Mouse (Mus musculus): ENCODE results near the gene Med14. TPM values are rescaled to one million over a fixed set of nuclear protein-coding genes. Genes with fewer than 3 reads are reported as not detected.

The Med14 gene
- polyA plus RNA-seq, 1 experiment from 2014 or later: 13.8 TPM

DNA sequence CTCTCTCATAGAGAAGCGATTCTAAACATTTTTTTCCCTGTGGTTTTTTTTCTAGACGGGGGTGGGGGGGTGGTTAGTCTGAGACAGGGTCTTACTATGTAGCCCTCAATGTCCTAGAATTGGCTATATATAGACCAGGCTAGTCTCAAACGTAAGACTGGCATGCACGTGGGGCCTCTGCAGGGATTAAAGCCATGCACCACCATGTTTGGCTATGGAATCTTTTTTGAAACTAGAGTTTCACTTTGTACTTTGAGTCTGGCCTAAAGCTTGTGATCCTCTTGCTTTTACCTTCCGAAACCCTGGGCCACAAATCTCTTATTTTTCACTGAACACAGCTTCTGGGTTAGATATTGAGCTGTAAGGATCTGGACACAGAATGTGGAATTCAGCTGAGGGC, 2.2 kb downstream of the Med14 start:
- no peak for DNase-seq (ENCODE audit: extremely low spot score, low spot score)
- Histone ChIP-seq H3K9me3 (no peaks in the 10 kb centered on the region), H3K27me3 (ENCODE audit: poor library complexity, severe bottlenecking) (peaks cover 16% of the 10 kb centered on the region), H3K4me1 (peaks cover 25% of the 10 kb centered on the region), H3K4me3 (peak overlapping the region; percentile 68), H3K27ac (no peak overlapping the region), H3K36me3 (replicated peaks) (no peaks in the 10 kb centered on the region)
- WGBS: 61% methylated on average over 5 of the region's 5 CpGs

DNA sequence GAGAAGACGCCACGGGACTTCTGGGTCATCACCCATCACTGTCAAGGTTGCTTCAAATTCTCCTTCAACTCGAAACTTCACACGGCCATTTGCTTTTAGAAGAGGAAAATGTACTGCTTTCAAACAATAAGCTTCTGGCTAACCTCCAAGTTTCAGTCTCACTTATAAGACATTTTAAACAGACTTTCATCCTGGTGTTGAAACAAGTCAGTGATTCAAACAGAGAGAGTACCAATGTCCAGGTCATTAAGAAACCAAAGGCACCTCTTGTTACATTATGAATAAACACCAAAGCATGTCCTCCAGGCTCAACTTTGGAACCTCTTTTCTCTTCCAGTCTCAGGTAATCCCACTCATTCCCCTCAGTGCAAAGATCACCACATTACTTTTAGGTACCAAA, 14.0 kb downstream of the Med14 start:
- Histone ChIP-seq H3K36me3 (replicated peaks) (peaks cover 44% of the 10 kb centered on the region), H3K4me3 (no peak overlapping the region), H3K9me3 (no peaks in the 10 kb centered on the region), H3K27me3 (ENCODE audit: poor library complexity, severe bottlenecking) (no peaks in the 10 kb centered on the region), H3K27ac (no peak overlapping the region), H3K4me1 (no peaks in the 10 kb centered on the region)
- DNase-seq (ENCODE audit: extremely low spot score, low spot score): no peak
- WGBS: 90% methylated on average over 4 of the region's 4 CpGs

DNA sequence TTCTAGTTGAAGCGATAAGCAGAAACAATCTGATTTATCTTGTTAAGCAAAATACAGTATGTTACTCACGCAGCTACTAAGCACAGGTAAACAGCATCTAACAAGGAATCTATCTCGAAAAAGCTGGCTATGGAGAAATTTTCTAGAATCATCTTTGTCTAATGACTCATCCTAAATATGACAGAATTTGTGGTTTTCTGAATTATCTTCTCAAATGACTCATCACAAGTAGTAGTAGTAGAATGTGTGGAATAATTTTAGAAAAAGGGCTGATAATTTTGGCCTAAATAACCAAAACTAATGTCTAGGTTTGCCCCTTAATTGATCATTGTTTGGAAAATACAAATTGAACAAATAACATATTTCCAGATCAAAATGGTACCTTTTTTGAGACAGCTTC, 15.1 kb downstream of the Med14 start:
- Histone ChIP-seq H3K27ac (no peak overlapping the region), H3K36me3 (replicated peaks) (peaks cover 46% of the 10 kb centered on the region), H3K9me3 (no peaks in the 10 kb centered on the region), H3K27me3 (ENCODE audit: poor library complexity, severe bottlenecking) (no peaks in the 10 kb centered on the region), H3K4me3 (no peak overlapping the region), H3K4me1 (no peaks in the 10 kb centered on the region)
- 94% methylated on average over 3 of the region's 3 CpGs for WGBS
- DNase-seq (ENCODE audit: extremely low spot score, low spot score): no peak

DNA sequence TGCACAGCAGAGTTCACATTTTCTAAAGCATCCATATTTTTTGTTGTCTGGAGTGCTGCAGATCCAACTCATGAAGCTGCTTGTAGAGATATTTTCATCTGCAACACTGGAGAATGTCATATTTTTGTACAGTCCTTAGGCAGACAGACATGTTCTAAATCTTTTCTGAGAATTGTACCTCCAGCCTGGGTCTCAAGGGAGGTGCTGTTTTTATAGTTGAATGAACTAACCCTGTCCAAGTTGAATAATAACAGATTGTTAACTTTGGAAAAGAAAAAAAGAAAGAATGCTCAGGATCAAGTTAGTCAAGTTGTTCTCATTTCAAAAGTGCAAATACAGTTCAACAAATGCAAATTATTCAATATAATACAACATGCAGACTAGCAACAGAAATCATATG, 21.5 kb downstream of the Med14 start:
- no peaks in the 10 kb centered on the region for H3K27me3 ChIP-seq (ENCODE audit: poor library complexity, severe bottlenecking)
- no peak overlapping the region for H3K4me3 ChIP-seq
- no peak for DNase-seq (ENCODE audit: extremely low spot score, low spot score)
- H3K9me3 ChIP-seq: no peaks in the 10 kb centered on the region
- H3K4me1 ChIP-seq: no peaks in the 10 kb centered on the region
- peaks cover 60% of the 10 kb centered on the region for H3K36me3 ChIP-seq (replicated peaks)
- H3K27ac ChIP-seq: no peak overlapping the region

DNA sequence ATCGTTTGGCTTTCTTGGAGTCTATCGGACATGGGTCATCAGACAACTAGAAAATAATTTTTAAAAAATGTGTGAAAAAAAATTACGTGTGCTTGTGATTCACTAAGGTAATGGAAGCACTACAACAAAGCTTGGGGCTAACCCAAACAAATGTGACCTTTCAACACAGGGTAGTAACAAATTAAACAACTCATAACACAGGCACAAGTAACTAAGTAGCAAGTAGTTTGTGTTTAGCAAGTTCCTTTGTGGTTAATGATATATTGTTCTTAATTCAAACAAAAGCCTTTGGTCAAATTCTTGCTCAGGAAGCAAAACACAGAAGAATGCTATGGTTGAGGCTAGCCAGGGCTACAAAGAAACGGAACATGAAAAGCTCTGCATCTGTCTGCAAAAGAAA, 45.8 kb downstream of the Med14 start:
- Histone ChIP-seq H3K9me3 (no peaks in the 10 kb centered on the region), H3K27me3 (ENCODE audit: poor library complexity, severe bottlenecking) (0 out of 2 replicates have a peak, but pooled peaks cover 6% of the 10 kb centered on the region), H3K4me3 (no peak overlapping the region), H3K4me1 (no peaks in the 10 kb centered on the region), H3K27ac (no peak overlapping the region), H3K36me3 (replicated peaks) (peaks cover 67% of the 10 kb centered on the region)
- 90% methylated on average over 4 of the region's 4 CpGs for WGBS
- DNase-seq (ENCODE audit: extremely low spot score, low spot score): no peak

DNA sequence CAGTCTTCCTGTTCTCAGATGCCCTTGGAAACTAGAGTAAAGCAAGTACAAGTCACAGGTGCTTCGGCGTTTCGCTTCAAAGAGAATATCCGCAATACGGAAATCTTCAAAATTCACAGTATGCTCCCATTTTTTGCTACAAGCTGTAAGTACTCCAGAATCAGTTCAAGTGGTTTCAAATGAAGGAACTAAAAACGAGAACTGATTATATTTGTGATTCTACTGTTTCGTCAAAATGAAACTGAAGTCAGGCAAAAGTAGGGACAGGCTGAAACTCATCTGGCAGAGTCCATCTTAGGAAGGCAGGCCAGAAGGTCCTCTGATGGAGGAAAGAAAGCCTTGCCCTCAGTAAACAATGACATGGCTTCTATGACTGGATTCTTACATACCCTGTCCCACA, 48.1 kb downstream of the Med14 start:
- 96% methylated on average over 7 of the region's 7 CpGs for WGBS
- Histone ChIP-seq H3K4me3 (no peak overlapping the region), H3K27ac (no peak overlapping the region), H3K9me3 (no peaks in the 10 kb centered on the region), H3K27me3 (ENCODE audit: poor library complexity, severe bottlenecking) (0 out of 2 replicates have a peak, but pooled peaks cover 6% of the 10 kb centered on the region), H3K4me1 (no peaks in the 10 kb centered on the region), H3K36me3 (replicated peaks) (peaks cover 73% of the 10 kb centered on the region)
- no peak for DNase-seq (ENCODE audit: extremely low spot score, low spot score)

DNA sequence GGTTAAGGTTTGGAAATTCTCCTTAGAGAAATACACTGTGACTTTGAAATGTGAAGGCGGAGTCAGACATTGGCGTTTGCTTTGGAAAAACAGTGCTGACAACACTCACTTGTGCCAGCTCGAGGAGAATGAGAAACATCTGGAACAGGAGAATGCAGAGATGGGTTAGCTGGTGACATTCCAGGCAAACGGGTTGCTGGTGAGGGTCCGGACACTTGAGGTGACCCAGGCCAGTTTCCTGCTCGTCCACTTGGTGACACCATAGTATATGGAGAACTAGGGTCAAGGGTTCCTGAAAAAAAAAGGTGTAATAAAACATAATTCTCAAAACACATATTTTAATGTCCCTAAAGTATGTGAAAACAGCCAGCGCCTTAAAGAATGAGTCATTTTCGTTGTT, 75.0 kb downstream of the Med14 start:
- Histone ChIP-seq H3K9me3 (no peaks in the 10 kb centered on the region), H3K4me3 (no peak overlapping the region), H3K4me1 (no peaks in the 10 kb centered on the region), H3K36me3 (replicated peaks) (peaks cover 50% of the 10 kb centered on the region), H3K27me3 (ENCODE audit: poor library complexity, severe bottlenecking) (peaks cover 5% of the 10 kb centered on the region; the same call in 1 of the 2 replicates), H3K27ac (no peak overlapping the region)
- WGBS: 85% methylated on average over 8 of the region's 8 CpGs
- no peak for DNase-seq (ENCODE audit: extremely low spot score, low spot score)

DNA sequence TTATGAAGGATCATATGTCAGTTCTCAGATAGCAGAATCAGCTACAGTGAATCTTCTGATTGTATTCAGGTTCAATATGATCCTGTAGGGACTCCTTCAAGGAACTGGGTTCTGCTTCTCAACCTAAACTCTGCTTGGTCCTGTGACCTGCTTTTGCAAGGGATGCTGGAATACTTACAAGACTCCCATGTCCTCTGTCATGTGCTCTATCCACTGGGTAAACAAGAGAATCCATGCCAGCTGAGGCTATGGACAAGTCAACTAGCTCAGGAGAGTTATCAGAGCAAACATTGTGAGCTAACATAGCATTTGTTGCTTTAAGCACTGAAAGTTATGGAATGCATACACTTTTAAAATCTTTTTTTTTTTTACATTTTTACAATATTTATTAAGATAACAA, 75.8 kb downstream of the Med14 start:
- no peak overlapping the region for H3K27ac ChIP-seq
- H3K27me3 ChIP-seq (ENCODE audit: poor library complexity, severe bottlenecking): peaks cover 5% of the 10 kb centered on the region; the same call in 1 of the 2 replicates
- H3K4me1 ChIP-seq: no peaks in the 10 kb centered on the region
- peaks cover 49% of the 10 kb centered on the region for H3K36me3 ChIP-seq (replicated peaks)
- no peaks in the 10 kb centered on the region for H3K9me3 ChIP-seq
- DNase-seq (ENCODE audit: extremely low spot score, low spot score): no peak
- H3K4me3 ChIP-seq: no peak overlapping the region

DNA sequence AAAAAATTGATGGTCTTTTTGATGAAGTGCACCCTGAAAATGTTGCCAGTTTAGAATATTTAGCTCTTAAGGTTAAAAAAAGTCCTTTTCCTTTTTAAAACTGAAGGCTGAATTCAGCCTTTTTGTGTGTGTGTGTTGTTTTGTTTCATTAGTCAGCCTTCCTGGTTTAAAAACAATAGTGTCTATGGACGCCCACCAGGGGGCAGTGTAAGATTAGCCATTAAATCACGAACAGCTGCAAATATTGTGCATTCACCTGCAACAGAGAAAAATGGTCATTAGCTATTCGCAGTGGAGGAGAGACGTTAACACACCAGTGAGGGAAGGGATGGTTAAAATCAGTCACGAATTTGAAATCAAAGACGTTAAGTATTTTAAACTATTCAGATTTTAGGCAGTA, 84.5 kb downstream of the Med14 start:
- Histone ChIP-seq H3K4me1 (0 out of 2 replicates have a peak, but pooled peaks cover 10% of the 10 kb centered on the region), H3K27me3 (ENCODE audit: poor library complexity, severe bottlenecking) (peaks cover 20% of the 10 kb centered on the region), H3K4me3 (no peak overlapping the region), H3K36me3 (replicated peaks) (peaks cover 27% of the 10 kb centered on the region), H3K9me3 (no peaks in the 10 kb centered on the region), H3K27ac (no peak overlapping the region)
- DNase-seq (ENCODE audit: extremely low spot score, low spot score): peak; percentile 40
- WGBS: 34% methylated on average over 6 of the region's 6 CpGs

DNA sequence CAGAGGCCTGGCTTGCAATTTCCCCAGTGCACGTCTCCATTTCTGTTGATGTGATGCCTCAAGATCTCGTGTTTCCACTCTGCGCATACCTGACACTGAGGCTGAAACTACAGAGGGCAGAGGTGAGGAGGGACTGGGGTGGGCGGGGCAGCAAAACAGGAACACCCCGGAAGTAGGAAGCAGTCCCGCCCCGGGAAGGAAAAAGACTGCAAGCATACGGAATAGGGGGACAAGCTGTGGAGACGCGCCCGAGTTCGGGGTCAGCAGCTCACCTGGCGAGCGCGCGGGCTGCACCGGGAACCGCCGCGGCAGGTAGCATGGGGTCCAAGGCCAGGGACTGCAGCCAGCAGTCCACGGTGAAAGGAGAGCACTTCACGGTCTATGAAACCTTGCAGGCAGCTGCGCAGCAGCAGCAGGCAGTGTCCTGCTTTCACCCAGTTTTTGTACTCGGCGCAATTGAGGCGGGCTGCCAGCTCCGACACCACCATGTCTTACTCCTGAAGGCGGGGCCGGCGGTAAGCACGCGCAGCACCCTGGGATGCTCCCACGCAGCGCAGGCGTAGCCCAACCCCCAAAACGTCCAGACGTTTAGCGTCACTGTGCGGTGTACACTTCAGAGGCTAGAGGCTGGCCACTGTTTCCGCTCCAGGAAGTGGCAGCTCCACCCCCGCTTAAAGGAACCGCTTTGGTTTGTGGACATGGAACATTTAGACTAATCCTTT, 88.7 kb downstream of the Med14 start, which contains the start of gene 1810030O07Rik:
Gene 1810030O07Rik, minus strand, starts transcription at position 615 of the 722 bp plus-strand sequence.
- Histone ChIP-seq H3K27me3 (ENCODE audit: poor library complexity, severe bottlenecking) (peaks cover 18% of the 10 kb centered on the region), H3K9me3 (no peaks in the 10 kb centered on the region), H3K4me3 (peak within 1 kb of the TSS; percentile 69), H3K4me1 (0 out of 2 replicates have a peak, but pooled peaks cover 11% of the 10 kb centered on the region), H3K36me3 (replicated peaks) (peaks cover 26% of the 10 kb centered on the region), H3K27ac (peak within 1 kb of the TSS; percentile 86)
- WGBS: 7% methylated on average over 42 of the region's 42 CpGs
- peak; percentile 70 for DNase-seq (ENCODE audit: extremely low spot score, low spot score)

DNA sequence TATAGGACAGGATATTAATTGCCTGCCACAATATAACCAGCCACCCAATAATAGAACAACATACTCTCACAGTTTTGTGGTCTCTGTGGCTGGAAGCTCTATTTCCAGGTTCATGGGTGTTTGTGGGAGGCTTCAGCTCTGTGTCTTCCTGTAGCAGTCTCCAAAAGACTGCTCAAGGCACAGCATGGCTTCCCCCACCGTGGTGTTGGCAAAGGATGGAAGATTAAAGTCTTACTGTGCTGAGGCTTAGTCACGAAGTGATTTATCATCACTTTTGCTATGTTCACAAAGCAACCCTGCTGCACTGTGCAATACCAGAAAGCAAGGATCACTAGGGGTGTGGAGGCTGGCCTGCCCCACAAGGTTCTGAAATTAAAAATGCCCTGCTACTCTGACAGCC, 108.0 kb downstream of the Med14 start:
- no peaks in the 10 kb centered on the region for H3K27me3 ChIP-seq (ENCODE audit: poor library complexity, severe bottlenecking)
- DNase-seq (ENCODE audit: extremely low spot score, low spot score): no peak
- H3K9me3 ChIP-seq: no peaks in the 10 kb centered on the region
- H3K27ac ChIP-seq: no peak overlapping the region
- peaks cover 67% of the 10 kb centered on the region for H3K36me3 ChIP-seq (replicated peaks)
- 68% methylated on average over 2 of the region's 2 CpGs for WGBS
- no peaks in the 10 kb centered on the region for H3K4me1 ChIP-seq
- no peak overlapping the region for H3K4me3 ChIP-seq

DNA sequence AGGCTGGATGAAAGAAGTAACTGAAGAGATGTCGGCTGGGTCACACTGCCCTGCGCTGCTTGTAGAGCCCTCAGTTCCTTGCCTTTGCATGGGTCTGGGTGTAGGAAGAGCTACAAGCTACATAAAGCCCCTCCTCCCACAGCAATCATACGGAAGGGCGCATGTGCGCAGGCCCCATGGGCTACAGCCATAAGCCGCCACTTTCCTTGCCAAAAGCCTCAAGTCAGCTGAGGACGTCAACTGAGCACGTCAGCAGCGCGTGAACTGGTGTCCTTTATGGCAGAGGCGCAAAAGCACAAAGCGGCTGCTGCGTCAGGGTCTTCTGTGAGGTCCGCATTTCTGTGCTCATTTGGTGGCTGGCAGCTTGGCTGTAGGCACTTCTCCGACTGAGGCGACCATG, 110.0 kb downstream of the Med14 start:
- no peaks in the 10 kb centered on the region for H3K4me1 ChIP-seq
- DNase-seq (ENCODE audit: extremely low spot score, low spot score): no peak
- no peaks in the 10 kb centered on the region for H3K27me3 ChIP-seq (ENCODE audit: poor library complexity, severe bottlenecking)
- peaks cover 47% of the 10 kb centered on the region for H3K36me3 ChIP-seq (replicated peaks)
- no peak overlapping the region for H3K27ac ChIP-seq
- WGBS: 92% methylated on average over 16 of the region's 16 CpGs
- H3K4me3 ChIP-seq: no peak overlapping the region
- H3K9me3 ChIP-seq: no peaks in the 10 kb centered on the region

DNA sequence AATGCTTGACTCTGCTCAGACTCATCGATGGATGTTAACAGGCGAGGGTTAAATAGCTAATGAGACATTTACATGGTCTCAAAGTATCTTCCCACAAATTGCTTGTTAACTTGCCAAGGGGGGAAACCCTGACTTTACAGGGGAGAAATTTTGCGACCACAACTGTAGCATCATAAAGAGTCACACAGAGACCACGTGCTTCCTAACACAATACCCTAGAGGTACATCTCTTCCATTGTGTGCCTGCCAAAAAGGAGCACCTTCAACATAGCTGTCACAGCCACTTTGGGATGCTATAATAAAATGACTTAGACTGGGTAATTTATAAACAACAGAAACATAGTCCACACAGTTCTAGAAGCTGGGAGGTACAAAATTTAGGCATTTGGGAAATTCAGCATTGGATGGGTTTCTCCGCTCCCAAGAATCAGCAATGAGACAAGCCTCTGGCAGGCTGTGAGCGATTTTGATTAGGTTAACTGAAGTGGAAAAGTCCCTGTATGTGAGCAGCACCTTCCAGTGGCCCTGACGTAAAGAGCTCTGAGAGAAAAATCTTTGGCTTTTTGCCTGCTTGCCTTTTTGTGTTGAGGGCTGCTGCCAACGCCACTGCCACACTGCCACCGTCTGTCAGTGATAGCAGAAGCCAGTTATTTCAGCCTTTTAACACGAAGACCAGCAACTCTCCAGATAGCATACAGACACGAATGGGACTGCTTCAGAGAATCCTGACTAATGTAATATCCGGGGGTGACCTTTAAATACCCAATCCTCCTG, 116.2 kb downstream of the Med14 start:
- H3K4me3 ChIP-seq: no peak overlapping the region
- H3K27ac ChIP-seq: no peak overlapping the region
- peaks cover 6% of the 10 kb centered on the region for H3K36me3 ChIP-seq (replicated peaks)
- DNase-seq (ENCODE audit: extremely low spot score, low spot score): no peak
- peaks cover 6% of the 10 kb centered on the region; the same call in 1 of the 2 replicates for H3K27me3 ChIP-seq (ENCODE audit: poor library complexity, severe bottlenecking)
- no peaks in the 10 kb centered on the region for H3K9me3 ChIP-seq
- H3K4me1 ChIP-seq: no peaks in the 10 kb centered on the region
- WGBS: 71% methylated on average over 12 of the region's 12 CpGs
